Mouse (Mus musculus) retina, postnatal 7 days (tissue): ENCODE measurements at regions not wholly inside any gene's neighbourhood (a gene's known extent, or its start where the extent isn't known, plus 50 kb on each side); places are given as distances from the start of the nearest gene placed in this dataset.
A peak's percentile ranks its signal among the peaks of the same experiment; 100 is the strongest.

Experiments used
- DNase-seq: peaks from one replicate; pipeline ENCODE4 v3.0.0-alpha.2; 2012; ENCODE audit warnings: low read depth, low spot score

GRCm38 (mm10) chr1:57174289-57174890 lies 195.9 kb upstream of the Satb2 start:
- no peak for DNase-seq

DNA sequence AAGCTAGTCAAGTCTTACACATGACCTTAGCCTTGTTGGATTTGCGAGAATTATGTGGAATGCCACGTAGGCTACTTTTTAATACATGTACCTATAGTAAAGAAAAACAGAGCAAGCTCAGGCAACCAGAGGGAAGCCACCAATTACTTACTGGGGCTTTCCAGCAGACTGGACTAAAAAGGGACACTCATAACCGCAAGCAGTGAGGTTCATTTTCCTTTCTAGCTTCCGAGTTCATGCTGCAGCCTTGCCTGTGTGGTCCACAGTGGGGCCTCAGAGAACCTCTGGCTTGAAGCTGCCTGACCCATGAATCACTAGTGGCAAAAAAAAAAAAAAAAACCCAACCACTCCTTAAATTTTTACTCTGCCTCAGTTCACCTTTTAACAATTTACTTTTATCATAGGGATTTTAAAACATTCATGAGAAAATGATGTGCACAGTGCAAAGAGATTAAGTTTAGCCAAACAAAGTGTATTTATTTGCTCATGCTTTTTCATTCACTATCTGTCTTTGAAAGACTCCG lies 188.6 kb upstream of the 1700066M21Rik start:
- no peak for DNase-seq

GRCm38 (mm10) chr1:57201274-57201673 lies 176.1 kb upstream of the 1700066M21Rik start:
- no peak for DNase-seq

GRCm38 (mm10) chr1:57204331-57204730 lies 173.1 kb upstream of the 1700066M21Rik start:
- no peak for DNase-seq

DNA sequence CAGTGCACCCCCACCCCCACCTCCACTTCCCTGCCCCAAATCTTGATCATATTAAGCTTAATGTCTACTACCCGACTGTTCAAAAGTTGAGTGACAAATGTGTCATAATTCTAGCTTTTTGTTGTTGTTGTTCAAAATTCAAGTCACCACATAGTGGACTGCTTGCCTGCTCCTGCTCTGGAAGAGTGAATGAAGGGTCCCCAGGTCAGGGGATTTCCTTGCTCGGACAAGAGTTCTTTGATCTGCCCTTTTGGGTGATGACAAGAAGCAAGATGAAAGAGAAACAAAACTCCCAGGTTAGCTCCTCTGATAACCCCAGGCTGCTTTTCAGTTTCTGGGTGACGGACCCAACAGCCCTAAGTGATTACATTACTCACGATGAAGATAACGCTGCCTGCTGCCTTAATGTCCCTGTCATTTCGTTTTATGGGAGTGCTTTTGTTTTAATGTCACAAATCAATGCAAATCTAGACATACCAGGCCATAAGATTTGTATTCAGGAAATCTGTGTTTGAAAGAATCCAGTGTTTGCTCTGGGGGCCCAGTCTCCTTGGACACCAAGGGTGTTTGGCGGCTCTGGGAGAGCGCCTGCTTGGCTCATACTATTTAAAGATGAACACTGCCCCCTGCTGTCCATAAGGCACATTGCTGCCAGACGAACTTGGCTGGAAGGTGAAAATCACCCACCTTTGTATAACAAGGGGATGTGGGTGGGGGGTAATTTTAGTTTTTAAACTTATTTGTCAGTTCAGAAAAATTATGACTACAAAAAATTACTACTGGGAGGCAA lies 172.0 kb upstream of the 1700066M21Rik start:
- peak; percentile 54 for DNase-seq

DNA sequence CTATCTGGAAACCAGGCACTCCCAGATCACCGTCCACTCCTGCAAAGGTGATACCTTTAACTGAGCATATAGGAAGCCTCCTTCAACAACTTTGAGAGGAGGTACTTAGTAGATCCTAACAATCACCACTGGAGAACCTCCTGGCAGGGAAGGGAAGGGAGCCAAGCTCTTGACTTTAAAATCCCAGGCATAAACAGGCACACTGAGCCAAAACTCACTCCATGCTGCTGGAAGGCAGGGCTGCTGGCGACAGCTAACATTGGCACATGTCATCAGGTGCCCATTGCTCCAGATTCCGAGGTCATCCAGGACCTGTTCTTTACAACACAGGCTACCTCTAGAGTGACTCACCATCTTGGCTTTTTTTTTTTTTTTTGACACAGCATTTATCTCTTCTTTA lies 170.9 kb upstream of the 1700066M21Rik start:
- DNase-seq: no peak

DNA sequence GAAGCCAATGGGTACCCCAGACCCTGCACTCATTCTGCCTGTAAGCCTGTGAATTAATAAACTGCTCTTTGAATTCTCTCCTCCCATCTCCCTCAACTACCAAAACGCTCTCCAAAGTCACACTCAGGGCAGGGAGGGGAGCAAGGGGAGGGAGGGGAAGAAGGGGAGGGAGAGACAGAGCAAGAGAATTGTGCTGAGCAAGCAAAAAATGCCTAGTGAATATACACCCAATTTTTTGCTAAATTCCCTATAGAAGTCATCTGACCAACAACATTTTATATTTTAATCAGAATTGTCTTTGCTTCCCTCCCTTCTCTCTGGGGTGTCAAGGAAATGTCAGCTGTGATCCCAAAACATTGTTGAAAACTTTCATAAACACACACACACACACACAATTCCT lies 170.5 kb upstream of the 1700066M21Rik start:
- no peak for DNase-seq

DNA sequence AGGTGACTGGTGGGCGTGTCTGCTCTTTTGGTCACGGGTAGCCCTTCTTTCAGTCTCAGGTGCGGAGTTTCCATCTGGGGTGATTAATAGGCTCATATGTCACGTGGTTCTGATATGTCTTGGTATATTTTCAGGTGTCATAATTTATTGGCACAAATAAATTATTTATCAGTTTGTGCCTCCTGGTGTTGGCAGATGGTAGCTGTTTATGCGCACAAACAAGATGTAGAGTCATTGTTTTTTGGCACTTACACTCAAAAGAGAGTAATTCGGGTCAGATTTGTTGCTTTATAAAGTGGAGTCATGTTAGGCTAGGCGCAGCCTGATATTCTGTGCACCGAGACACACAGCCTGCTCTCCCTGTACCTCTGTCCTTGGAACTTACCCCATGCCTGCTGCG lies 169.0 kb upstream of the 1700066M21Rik start:
- DNase-seq: no peak

- DNase-seq: no peak
Observed at GRCm38 (mm10) chr1:57209281-57209680, 168.1 kb upstream of the 1700066M21Rik start.

DNA sequence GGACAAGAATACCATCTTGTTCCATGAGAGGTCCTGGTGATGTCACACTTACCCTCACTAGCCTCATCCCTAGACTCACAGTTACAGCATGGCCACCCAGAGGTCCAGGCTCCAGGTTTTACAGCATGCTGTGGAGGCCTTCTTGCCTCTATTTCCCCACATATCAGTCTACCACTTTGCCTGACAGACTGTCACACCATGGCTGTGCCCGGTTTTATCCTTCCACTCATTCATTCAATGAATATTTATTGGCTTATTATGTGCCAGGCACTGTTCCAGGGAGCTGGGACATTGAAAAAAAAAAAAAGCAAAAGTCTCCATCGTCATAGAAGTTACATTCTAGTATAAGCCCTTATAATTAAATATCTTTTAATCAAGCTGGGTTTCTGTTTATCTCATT lies 166.4 kb upstream of the 1700066M21Rik start:
- DNase-seq: no peak

DNA sequence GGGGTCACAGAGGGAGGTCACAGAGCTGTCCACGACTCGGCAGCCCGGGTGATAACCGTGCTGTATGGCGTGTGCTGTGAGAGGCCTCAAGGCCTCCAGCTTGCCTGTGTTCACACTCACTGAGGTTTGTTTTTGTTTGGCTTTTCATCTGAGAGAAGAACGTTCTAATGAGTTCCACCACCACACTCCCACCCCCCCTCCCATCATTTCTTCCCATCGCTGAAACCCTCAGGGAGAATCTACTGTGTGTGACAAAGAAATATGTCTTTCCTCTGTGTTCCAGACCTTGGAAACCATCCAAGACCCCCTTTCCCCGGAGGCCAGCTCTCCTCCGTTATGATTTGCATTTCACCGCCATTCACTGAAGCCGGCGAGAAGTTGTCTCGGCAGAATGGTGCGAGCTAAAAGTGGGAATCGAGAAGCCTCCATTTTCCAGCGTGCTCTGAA lies 164.0 kb upstream of the 1700066M21Rik start:
- no peak for DNase-seq

DNA sequence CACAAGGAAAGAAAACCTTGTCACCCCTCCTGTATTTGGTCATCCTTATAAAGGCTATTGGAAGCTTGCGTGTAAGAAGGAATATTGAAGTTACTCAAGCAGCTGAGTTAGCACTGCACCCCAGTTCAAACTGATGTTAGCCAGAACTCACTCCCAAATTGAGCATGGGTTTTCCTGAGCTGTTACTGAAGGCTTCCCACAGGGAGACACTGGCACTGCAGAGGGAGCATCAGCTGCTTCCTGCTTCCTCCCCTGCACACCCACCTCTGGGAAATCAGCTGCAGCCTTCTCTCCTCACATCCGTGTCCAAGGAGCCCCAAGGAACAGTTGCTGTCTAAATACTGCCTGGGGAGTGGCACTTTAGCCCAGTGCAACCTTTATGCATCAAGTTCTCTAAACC lies 163.2 kb upstream of the 1700066M21Rik start:
- no peak for DNase-seq

DNA sequence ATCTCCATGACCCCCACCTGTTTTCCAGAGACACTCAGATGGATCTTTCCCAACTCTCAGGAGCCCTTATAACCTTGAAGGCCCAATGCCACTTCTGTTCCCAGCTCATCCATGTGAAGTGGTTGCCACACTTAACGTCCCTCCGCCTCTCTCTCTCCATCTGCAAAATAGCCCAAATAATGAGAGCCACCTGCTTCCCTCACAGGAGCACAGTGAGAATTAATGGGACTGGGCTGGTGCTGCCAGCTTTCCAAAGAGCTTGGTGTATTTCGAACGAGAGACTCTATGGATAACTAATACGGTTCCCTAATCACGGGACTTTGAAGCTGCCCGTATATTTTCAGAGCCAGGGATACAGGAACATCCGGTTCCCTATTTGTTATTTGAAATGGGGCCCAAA lies 159.8 kb upstream of the 1700066M21Rik start:
- no peak for DNase-seq

- no peak for DNase-seq
Observed at GRCm38 (mm10) chr1:57218127-57218526, 159.3 kb upstream of the 1700066M21Rik start.

- no peak for DNase-seq
Observed at GRCm38 (mm10) chr1:57218616-57219015, 158.8 kb upstream of the 1700066M21Rik start.

DNA sequence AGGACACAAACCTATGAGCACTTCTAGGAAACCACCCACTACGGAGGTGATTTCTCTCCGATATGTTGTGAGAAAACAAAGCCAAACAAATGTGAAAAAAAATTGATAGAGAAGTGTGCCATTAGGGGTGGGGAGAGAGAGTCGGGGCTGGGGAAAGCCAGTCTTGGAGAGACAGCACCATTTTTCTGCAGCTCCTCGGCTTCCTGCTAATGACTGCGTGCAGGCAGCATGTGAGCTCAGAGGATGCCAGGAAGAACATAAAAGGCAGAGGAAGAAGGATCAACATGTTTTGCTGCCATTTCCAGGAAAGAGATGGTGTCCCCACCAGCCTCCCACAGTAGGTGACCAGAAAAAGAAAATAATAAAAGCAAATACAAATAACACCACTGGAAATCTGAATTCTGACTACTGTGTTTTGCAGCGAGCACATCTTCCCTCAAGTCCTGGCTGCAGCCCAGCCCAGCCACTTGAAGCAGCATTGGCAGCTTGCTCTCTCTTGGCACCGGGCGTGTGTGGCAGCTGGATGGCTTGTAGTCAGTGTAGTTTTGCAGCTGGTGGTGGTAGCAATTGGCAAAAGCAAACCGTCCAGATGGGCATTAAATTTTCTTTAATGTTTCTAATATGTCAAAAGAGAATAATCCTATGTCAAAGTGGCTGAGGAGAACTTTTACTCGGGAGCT lies 152.9 kb upstream of the 1700066M21Rik start:
- no peak for DNase-seq

DNA sequence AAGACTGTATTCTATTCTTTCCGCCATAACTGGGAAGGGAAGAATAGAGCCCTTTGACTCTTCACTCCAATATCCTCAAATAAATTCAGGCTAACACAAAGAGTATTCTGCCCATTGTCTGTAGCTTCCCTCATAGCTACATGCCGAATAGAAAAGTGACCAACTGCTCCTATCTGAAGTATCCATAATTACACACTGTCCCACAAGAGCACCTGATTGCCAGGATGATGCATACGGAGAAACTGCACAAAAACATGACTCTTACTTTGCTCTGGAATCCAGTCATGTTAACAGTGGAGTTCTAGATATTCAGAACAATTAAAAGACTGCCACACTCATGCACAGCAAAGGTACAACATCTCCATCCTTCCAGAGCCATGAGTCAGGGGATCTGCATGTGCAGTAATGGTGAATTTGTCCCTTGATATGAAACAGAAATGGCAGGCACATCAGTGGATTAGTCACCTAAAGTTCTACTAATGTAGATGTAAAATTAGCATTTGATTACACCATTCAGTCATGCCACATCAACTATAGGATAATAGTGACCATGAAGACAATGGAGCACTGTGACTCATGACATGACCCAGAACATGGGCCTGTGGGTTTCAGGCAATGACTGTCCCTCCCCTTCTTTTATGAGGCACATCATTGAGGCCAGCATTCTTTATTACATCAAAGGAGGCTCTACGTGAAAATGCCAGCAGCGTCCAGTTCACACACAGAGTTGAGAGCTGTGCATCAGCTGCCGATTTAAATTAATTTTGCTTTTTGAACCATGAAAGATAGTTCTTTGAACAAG lies 133.6 kb upstream of the 1700066M21Rik start:
- DNase-seq: no peak

DNA sequence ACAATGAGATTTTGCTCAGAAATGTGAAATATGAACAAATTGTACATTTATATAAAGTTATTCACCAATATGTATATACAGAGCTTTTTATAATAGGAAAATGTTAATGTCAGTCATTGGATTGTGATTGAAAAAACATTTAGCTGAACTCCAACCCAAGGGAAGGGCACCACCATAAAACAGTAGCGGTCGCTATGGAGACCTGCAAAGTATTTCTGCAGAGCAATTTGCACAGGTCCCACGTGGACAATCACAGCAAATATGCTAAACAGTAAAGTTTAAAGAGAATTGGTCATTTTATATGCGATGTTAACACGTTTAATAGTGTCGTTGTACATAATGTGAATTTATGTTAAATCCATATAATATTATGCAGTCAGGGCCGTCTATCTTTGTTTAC lies 117.8 kb upstream of the 1700066M21Rik start:
- DNase-seq: no peak

DNA sequence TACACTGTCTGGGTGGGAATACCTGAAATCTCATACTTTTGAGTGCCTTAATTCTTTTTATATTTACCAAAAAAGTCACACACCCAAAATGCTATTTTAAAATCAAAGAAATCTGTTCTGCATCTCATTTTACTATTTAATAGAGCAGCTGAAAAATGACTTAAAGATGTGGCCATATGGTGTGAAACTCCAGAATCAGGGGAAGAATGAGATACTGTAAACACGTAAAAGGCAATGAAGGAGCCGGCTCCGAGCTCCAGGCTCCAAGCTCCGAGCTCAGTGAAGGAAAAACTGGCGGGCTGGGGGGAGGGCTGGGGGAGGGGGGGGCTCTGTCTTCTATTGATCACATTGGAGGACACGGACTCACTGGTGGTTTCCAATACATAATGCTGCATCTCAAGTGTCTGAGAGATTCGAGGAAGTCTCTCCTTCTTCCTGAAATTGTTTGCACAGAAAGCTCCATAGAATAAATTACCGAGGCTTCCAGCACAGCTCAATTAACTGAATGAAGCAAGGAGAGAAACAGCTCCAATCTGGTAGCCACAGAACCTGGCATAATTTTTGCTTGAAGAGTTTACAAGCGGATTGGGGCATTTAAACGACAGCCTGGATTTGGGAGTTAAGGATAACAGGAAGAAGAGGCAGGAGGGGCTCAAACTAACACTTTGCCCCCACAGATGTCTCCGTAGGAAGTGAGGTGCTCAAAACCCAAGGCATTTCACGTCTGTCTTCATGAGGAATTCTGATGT lies 112.2 kb upstream of the 1700066M21Rik start:
- no peak for DNase-seq

DNA sequence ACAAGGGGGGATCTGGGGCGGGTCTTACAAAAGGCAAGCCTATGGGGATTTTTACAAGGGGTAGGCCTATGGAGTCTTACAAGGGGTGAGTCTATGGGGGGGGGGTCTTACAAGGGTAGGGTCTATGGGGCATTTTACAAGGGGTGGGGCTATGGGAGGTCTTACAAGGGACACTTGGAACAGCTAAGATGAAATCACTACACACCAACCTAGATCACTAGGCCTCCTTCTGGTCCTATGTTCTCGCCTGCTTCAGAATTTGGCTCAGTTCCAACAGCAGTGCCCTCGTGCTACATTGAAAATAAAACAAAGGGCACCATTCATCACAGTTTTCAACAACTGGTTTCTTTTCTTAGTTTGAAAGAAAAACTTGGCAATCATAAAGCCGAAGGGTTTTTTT lies 110.7 kb upstream of the 1700066M21Rik start:
- no peak for DNase-seq

DNA sequence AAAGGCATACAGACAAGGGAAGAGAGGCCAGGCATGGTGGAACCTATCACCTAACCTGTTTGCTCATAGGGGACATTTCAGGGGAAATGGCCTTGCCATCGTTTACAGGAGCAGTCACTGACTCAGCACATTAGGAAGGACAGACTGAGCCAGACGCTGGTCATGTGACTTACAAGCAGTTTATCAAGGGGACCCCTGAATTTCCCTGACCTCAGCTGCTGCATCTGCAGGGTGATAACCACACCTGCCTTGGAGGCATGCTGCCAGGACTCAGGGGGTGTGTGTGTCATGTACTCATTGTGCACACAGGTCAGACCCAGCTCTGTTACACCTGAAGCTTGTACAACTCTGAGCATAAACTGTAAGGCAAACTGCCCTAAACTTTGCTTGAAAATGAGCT lies 109.6 kb upstream of the 1700066M21Rik start:
- DNase-seq: no peak
